Mouse (Mus musculus) MEL (cell line): Measurements from ENCODE around the gene Slc5a11. TPM values are rescaled to one million over a fixed set of nuclear protein-coding genes. Genes with fewer than 3 reads are reported as not detected.

ENCODE experiments used
- DNase-seq: peaks from one replicate; pipeline ENCODE4 v3.0.0; 2011; ENCODE audit warnings: low read depth, low spot score
- H3K27ac ChIP-seq: 2 replicates; pipeline ENCODE4 v1.5.1; 2012; ENCODE audit warnings: low read depth, mild to moderate bottlenecking, control low read depth, low read length, moderate library complexity; ENCODE audit not compliant: control insufficient read depth
- H3K27me3 ChIP-seq, 2 experiments: fragments of 150-350 bp in 1 of 2; sonication (generic) in 1 of 2; 2 replicates each; pipeline ENCODE4 v1.6.1; 2012; ENCODE audit warnings: low read length in 2 of 2, mild to moderate bottlenecking in 2 of 2, improper control_type of control experiment in 1 of 2, moderate library complexity in 1 of 2; ENCODE audit not compliant: insufficient read depth in 2 of 2, control insufficient read depth in 1 of 2
- H3K36me3 ChIP-seq, 2 experiments: 2 replicates each; pipeline ENCODE4 v1.6.1; 2012 to 2014; ENCODE audit warnings: low read length in 2 of 2, improper control_type of control experiment in 1 of 2, inconsistent platforms in 1 of 2, mild to moderate bottlenecking in 1 of 2; ENCODE audit not compliant: insufficient read depth in 2 of 2, control insufficient read depth in 1 of 2
- H3K4me1 ChIP-seq, 2 experiments: fragments of 150-350 bp in 1 of 2; sonication (generic) in 1 of 2; 2 replicates each; pipeline ENCODE4 v1.6.1; 2012; ENCODE audit warnings: low read length in 2 of 2, improper control_type of control experiment in 1 of 2, mild to moderate bottlenecking in 1 of 2; ENCODE audit not compliant: insufficient read depth in 2 of 2, control insufficient read depth in 1 of 2
- H3K4me3 ChIP-seq, 2 experiments: fragments of 150-350 bp in 1 of 2; sonication (generic) in 1 of 2; 2 replicates each; pipeline ENCODE4 v1.5.1; 2012; ENCODE audit warnings: low read depth in 2 of 2, low read length in 2 of 2, mild to moderate bottlenecking in 2 of 2, moderate library complexity in 2 of 2, control low read depth in 1 of 2, improper control_type of control experiment in 1 of 2; ENCODE audit not compliant: control insufficient read depth in 1 of 2, insufficient read depth in 1 of 2
- H3K79me2 ChIP-seq: 2 replicates; pipeline ENCODE4 v1.6.1; 2012; ENCODE audit warnings: mild to moderate bottlenecking, low read length, moderate library complexity; ENCODE audit not compliant: control insufficient read depth, poor library complexity, insufficient read depth
- H3K9ac ChIP-seq: 2 replicates; pipeline ENCODE4 v1.6.1; 2012; ENCODE audit warnings: low read depth, mild to moderate bottlenecking, control low read depth, low read length, moderate library complexity; ENCODE audit not compliant: control insufficient read depth, poor library complexity, severe bottlenecking
- H3K9me3 ChIP-seq: fragments of 150-350 bp; sonication (generic); replicated peaks from 2 replicates; pipeline ENCODE4 v1.6.1; 2012; ENCODE audit warnings: mild to moderate bottlenecking, low read length, improper control_type of control experiment, moderate library complexity; ENCODE audit not compliant: insufficient read depth
- CHD2 ChIP-seq: IDR thresholded peaks from 2 replicates; pipeline ENCODE4 v1.6.1; 2011; ENCODE audit warnings: low read length, improper control_type of control experiment
- CTCF ChIP-seq, 3 experiments: IDR thresholded peaks in 2 of 3; conservative IDR thresholded peaks in 1 of 3; 2 replicates each; pipeline ENCODE4 v1.5.1; 2011 to 2012; ENCODE audit warnings: low read length in 3 of 3, low read depth in 2 of 3, mild to moderate bottlenecking in 2 of 3, improper control_type of control experiment in 1 of 3, inconsistent platforms in 1 of 3, mixed read lengths in 1 of 3, moderate library complexity in 1 of 3; ENCODE audit not compliant: control insufficient read depth in 1 of 3, insufficient read depth in 1 of 3, poor library complexity in 1 of 3, severe bottlenecking in 1 of 3
- JUND ChIP-seq: IDR thresholded peaks from 2 replicates; pipeline ENCODE4 v1.6.1; 2011; ENCODE audit warnings: low read depth, mild to moderate bottlenecking, improper control_type of control experiment, low read length
- MAX ChIP-seq: IDR thresholded peaks from 2 replicates; pipeline ENCODE4 v1.6.1; 2011; ENCODE audit warnings: low read length, improper control_type of control experiment
- MEF2A ChIP-seq: IDR thresholded peaks from 2 replicates; pipeline ENCODE4 v1.6.1; 2014; ENCODE audit warnings: low read depth, mild to moderate bottlenecking, inconsistent platforms, low read length, improper control_type of control experiment; ENCODE audit not compliant: poor library complexity, insufficient replicate concordance, severe bottlenecking; ENCODE audit errors: extremely low read depth
- MXI1 ChIP-seq: IDR thresholded peaks from 2 replicates; pipeline ENCODE4 v1.6.1; 2011; ENCODE audit warnings: mild to moderate bottlenecking, low read depth, low read length, improper control_type of control experiment
- MYB ChIP-seq: IDR thresholded peaks from 2 replicates; pipeline ENCODE4 v1.6.1; 2011; ENCODE audit warnings: mild to moderate bottlenecking, low read depth, low read length, improper control_type of control experiment
- MYC ChIP-seq: IDR thresholded peaks from 2 replicates; pipeline ENCODE4 v1.6.1; 2011; ENCODE audit warnings: low read depth, mild to moderate bottlenecking, low read length, improper control_type of control experiment, moderate library complexity
- POLR2AphosphoS2 ChIP-seq: IDR thresholded peaks from 2 replicates; pipeline ENCODE4 v1.6.1; 2011; ENCODE audit warnings: low read length, improper control_type of control experiment
- RAD21 ChIP-seq: IDR thresholded peaks from 2 replicates; pipeline ENCODE4 v1.6.1; 2011; ENCODE audit warnings: mild to moderate bottlenecking, low read depth, low read length, improper control_type of control experiment
- RCOR1 ChIP-seq: IDR thresholded peaks from 2 replicates; pipeline ENCODE4 v1.6.1; 2012; ENCODE audit warnings: low read depth, mild to moderate bottlenecking, inconsistent platforms, low read length, improper control_type of control experiment
- SIN3A ChIP-seq: IDR thresholded peaks from 2 replicates; pipeline ENCODE4 v1.6.1; 2012; ENCODE audit warnings: low read length, improper control_type of control experiment, inconsistent platforms
- SMC3 ChIP-seq: IDR thresholded peaks from 2 replicates; pipeline ENCODE4 v1.6.1; 2011; ENCODE audit warnings: low read depth, low read length, improper control_type of control experiment
- UBTF ChIP-seq: IDR thresholded peaks from 2 replicates; pipeline ENCODE4 v1.6.1; 2012; ENCODE audit warnings: low read depth, mild to moderate bottlenecking, inconsistent platforms, low read length, improper control_type of control experiment, moderate library complexity, borderline replicate concordance; ENCODE audit not compliant: insufficient read depth
- USF1 ChIP-seq: IDR thresholded peaks from 2 replicates; pipeline ENCODE4 v1.6.1; 2014; ENCODE audit warnings: low read depth, mild to moderate bottlenecking, inconsistent platforms, low read length, improper control_type of control experiment, moderate library complexity
- ZC3H11A ChIP-seq: IDR thresholded peaks from 2 replicates; pipeline ENCODE4 v1.6.1; 2012; ENCODE audit warnings: low read depth, mild to moderate bottlenecking, inconsistent platforms, low read length, improper control_type of control experiment
- ZKSCAN1 ChIP-seq: IDR thresholded peaks from 2 replicates; pipeline ENCODE4 v1.6.1; 2012; ENCODE audit warnings: low read depth, mild to moderate bottlenecking, inconsistent platforms, low read length, improper control_type of control experiment, moderate library complexity
- ZMIZ1 ChIP-seq: IDR thresholded peaks from 2 replicates; pipeline ENCODE4 v1.6.1; 2012; ENCODE audit warnings: low read depth, mild to moderate bottlenecking, inconsistent platforms, low read length, improper control_type of control experiment, moderate library complexity
- polyA plus RNA-seq, 2 experiments: library from polyadenylated mRNA; stranded (reverse) in 1 of 2; unstranded in 1 of 2; fragments of >175 nt in 1 of 2; fragments of >200 nt in 1 of 2; gene quantifications; 2 replicates each; pipeline versions ENCODE4 v1.2.1 to v1.2.4; 2012; ENCODE audit warnings: low replicate concordance in 2 of 2, low read depth in 1 of 2; ENCODE audit not compliant: insufficient read length in 2 of 2, insufficient read depth in 1 of 2, missing spikeins in 1 of 2
- total RNA-seq: library from RNA; depleted of rRNA; stranded (reverse); fragments of 300-350 nt; gene quantifications from 2 replicates; pipeline ENCODE4 v1.2.3, GENCODE M21; 2012

Gene Slc5a11
- total and polyA plus RNA-seq, 3 experiments: not detected

DNA sequence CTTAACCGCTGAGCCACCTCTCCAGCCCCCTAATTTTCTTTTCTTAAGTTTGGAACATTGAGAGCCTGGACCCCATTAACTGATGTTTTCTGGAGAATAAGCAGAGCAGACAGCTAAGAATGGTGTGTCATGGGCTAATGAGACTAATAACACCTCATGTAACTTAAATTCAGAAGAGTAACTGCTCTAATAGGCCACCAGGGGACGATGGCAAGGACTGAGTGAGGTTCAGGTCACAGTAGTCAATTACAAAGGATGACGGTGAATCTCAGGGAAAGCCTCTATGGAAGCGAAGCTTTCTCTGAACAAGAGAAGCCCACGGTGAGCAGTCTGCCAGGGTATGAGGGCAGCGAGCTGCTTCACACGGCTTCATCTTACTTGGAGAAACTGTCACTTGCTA lies 80.8 kb downstream of the Slc5a11 start:
- Histone ChIP-seq H3K27ac (no peak overlapping the region), H3K9ac (no peak overlapping the region), H3K4me3 (no peak overlapping the region), H3K4me1 (no peaks in the 10 kb centered on the region), H3K9me3 (no peaks in the 10 kb centered on the region), H3K36me3 (peaks cover 0 to 1% of the 10 kb centered on the region in 2 experiments; a peak in 1 of 4 replicates), H3K79me2 (no peaks in the 10 kb centered on the region), H3K27me3 (no peaks in the 10 kb centered on the region)
- TF ChIP-seq MYC (no peak), ZC3H11A (no peak), ZMIZ1 (no peak), MEF2A (no peak), UBTF (no peak), MAX (no peak), SIN3A (no peak), ZKSCAN1 (no peak), CHD2 (no peak), JUND (no peak), CTCF (IDR thresholded peaks at IDR 0.05 in 2 of 3, conservative IDR thresholded peaks at IDR 0.05 in 1 of 3; ENCODE audit: control insufficient read depth in 1 of 3, insufficient read depth in 1 of 3, low read depth in 2 of 3, low read length in 3 of 3, poor library complexity in 1 of 3, severe bottlenecking in 1 of 3) (no peak), RCOR1 (no peak)
- no peak for DNase-seq

DNA sequence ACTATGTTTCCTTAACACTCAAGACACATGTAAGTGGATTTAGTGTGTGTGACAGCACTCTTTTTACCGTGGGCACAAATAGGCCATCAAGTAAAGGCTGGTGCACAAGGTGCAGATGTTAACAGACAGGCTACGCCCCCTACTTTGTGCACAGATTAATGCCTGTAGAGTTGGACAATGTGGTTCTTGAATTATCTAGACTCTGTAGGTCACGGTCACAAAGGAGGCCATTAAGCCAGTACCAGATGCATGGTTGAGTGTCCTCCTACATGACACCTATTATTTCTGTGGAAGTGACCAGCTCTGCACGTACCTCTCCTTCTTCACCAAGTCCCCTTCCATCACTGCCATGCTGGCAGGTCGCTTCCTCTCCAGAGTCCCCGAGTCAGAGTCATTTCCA lies 81.5 kb downstream of the Slc5a11 start:
- Histone ChIP-seq H3K27me3 (no peaks in the 10 kb centered on the region), H3K36me3 (peaks cover 0 to 1% of the 10 kb centered on the region in 2 experiments; a peak in 1 of 4 replicates), H3K9me3 (no peaks in the 10 kb centered on the region), H3K9ac (no peak overlapping the region), H3K4me1 (no peaks in the 10 kb centered on the region), H3K79me2 (no peaks in the 10 kb centered on the region), H3K27ac (no peak overlapping the region), H3K4me3 (no peak overlapping the region)
- DNase-seq: no peak
- no peak for TF ChIP-seq ZC3H11A
- TF ChIP-seq MYB: no peak
- no peak for TF ChIP-seq RCOR1
- TF ChIP-seq RAD21: no peak
- TF ChIP-seq SMC3: no peak
- TF ChIP-seq UBTF: no peak
- TF ChIP-seq MXI1: no peak
- no peak for TF ChIP-seq USF1
- TF ChIP-seq POLR2AphosphoS2: no peak
